Mouse (Mus musculus): ENCODE data around the gene Grin3a.

The Grin3a gene

DNA sequence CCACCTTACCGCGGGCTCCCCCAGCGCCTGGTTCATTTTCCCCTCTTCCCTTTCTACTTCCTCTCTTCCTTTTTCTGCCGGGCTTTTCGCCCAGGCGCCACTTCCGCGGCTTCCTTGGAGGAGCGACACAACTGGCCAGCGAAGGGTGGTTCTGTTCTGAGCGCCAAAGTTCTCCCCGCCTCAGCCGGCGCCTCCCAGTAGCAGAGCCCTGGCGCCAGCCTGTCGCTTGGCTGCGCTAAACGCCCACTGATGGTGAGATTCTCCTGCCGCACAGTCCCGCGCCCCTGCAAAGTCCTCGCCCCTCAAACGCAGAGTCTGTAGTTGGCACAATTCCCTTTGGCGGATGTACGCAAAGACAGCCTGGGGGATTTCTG, at the start of gene Grin3a:
TSS of gene Grin3a (minus strand) at position 133 of the 374 bp plus-strand sequence.
- DNase-seq = no peak

- no peak for DNase-seq
Measured at GRCm38 (mm10) chr4:49891835-49892301, 46.3 kb upstream of the Grin3a start.

GRCm38 (mm10) chr4:49877084-49877483, 31.5 kb upstream of the Grin3a start:
- DNase-seq = no peak

DNA sequence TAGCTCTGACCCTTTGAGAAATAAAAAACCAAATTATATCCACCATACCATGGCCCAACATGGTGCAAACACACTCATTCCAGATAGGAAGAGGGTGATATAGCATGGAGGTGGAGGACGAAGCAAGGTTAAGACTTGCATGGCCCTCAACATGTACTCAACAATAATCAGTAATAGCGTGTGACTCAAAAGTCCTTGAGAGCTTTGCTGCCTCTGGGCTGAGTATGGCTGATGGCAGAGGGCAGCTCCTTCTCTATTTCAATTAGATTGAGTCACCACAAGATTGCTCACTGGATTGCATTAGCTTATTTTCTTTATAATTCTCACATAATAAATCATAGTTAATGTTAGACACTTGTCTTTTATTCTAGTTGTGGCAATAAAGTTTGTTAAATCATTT, 15.1 kb upstream of the Grin3a start:
- no peak for DNase-seq

DNA sequence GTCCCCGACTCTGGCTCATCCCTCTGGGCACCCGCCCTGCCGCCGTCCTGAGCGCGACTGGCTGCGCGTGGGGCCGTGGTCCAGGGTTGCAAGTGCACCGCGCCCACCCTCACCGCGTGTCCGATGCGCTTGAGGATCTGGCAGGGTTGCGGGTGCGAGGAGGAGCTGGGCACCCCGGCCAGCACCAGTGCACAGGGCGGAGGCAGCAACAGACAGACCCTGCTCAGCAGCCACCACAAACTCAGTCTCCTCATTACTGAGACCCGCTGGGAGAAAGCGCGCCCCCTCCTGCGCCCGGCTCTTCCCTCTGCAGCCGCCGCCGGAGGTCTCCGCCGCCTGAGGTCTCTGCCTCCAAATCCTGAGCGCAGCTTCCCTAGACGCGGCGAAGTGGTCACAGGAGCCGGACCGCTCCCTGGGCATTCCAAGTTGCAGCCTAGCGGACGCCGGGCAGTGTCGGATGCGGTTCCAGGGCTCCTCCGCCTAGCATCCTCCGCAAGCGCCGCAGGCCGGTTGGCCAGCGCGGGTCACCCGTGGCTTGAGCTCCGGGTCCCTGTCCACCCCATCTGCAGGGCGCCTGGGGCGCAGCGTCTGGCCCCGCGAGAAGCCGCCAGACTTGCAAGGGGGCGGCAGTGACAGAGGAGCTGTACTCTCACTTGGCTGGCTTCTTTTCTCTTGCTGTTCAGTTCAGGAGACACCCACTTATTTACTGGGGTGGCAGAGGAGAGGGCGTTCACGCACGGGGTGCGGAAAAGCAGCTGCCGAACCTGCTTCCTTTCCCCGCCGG, 524 bp downstream of the Grin3a start:
- DNase-seq = no peak

DNA sequence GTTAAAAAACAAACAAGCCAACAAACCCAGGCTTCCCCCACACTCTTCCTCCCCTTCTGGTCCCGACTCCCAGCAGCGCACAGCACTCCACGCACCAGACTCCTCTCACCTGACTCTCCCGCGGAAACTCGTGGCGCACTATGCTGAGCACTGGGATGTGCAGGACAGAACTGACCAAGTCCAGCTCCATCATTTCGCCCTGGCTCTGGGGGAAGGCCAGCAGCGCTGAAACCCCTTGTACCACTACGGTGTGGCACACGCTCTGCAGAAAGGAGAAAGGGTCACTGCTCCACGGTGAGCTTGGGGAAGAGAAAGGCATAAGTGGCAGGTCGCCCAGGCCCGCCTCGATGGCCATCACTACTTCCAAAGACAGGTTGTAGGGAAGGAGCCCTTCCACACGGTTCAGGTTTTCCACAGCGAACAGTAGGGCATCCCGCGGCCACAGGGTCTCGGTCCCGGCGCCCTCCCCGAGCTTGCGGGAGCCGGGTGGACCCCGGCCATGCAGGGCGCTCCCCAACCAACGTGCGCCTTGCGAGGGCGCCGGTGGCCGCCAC, 1.2 kb downstream of the Grin3a start:
- no peak for DNase-seq

GRCm38 (mm10) chr4:49843787-49844186, 1.8 kb downstream of the Grin3a start:
- no peak for DNase-seq

- DNase-seq = no peak
Measured at GRCm38 (mm10) chr4:49832035-49832434, 13.5 kb downstream of the Grin3a start.

DNA sequence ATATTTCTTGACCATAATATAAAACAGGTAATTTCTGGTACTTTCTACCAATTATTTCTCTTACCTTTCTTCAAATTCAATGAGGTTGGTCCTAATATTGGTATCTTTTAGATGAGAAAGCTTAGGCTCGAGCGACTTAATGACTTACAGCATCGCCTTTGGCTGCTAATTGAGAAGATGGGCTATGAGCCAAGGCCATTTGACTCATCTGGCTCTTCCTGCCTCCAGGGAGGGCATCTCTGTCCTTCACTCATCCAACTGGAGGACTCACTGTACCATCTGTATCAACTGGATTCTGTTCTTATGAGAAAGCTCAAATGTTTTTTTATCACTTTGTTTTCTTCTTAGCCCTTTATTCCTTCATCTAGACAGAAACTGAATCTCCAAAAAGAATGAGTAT, 31.7 kb downstream of the Grin3a start:
- no peak for DNase-seq

- DNase-seq = no peak
Measured at GRCm38 (mm10) chr4:49806791-49807190, 38.8 kb downstream of the Grin3a start.

DNA sequence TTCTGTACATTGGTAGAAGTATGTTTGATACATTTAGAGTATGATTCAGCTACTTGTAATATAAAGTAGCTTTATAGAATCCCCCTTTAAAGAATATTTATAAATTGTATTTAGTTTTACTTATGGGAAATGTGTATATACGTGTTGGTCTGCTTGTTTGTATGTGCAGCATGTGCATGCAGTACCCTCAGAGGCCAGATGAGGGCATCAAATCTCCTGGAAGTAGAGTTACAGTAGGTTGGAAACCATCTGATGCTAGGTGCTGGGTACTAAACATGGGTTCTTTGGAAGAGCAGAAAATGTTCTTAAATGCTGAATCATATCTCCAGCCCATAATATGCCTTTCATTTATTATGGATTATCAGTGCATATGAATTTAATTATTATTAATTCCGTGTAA, 46.2 kb downstream of the Grin3a start:
- no peak for DNase-seq

DNA sequence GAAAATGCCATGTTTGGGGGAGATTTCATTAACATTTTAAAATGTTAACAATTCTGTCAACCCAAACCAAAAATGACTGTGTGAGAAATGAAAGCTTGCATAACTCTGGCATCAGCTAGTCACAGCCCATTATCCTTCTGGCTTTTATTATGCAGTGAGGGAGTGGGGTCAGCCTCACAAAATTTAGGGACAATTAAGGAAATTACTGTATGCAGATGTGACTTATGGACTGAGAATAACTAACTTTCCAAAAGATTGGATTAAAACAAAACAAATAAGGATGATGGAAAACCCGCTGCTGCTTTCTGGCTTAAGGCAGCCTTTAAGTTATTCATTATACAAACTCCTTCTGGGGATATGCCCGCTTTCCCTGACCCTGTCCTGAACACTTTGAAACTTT, 56.6 kb downstream of the Grin3a start:
- DNase-seq = no peak

DNA sequence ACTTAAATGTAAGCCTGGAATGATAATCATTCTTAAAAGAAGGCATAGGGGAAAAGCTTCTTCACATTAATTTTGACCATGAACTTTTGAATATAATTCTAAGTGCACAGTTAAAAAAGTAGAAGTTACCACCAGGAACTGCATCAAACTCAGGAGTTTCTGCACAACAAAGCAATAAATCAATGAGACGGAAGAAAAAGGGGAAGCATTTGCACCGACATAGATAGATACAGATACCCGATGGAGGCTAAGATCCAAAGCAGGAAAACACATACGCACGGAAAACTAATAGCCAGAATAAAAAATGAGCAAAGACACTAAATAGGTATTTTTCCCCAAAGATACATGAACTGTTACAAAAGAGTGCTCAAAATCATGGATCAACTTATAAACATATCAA, 102.7 kb downstream of the Grin3a start:
- DNase-seq = no peak

DNA sequence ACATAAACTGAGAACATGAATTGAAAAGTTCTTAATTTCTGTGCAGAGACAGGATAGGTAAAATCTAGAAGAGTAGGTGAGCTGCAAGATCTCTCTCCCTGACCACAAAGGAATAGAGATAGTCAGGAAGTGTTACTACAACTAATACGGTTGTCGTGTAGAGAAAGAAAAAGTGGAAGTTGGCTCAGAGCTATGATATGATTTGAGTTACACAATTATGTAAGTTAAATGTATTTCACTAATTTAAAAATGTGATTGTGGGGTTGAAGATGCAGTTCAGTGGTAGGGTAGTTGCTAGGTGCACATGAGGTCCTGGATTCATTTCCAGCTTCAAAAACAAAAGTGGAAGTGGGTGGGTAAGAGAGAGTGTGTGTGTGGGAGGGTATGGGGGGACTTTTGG, 103.6 kb downstream of the Grin3a start:
- no peak for DNase-seq

- DNase-seq = no peak
Measured at GRCm38 (mm10) chr4:49740796-49741766, 104.5 kb downstream of the Grin3a start.

- no peak for DNase-seq
Measured at GRCm38 (mm10) chr4:49739561-49739960, 106.0 kb downstream of the Grin3a start.

DNA sequence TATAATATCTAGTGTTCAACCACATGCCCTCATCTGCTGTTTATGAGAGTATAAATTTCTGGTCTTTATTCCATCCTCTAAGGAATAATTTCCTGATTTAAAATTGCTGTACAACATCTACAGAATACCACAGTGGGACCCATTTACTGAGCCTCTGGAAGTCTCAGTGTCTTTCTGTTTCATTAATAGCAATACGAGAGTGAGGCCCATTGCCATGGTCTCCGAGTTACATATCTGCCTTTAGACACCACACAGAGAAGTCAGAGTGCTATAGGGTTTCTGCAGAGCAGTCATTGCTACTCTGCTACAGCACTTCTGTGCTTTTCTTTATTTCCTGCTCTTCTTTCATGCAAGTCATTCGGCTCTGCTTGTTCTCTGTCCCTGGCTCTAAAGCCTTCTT, 116.2 kb downstream of the Grin3a start:
- DNase-seq = no peak

- DNase-seq = no peak
Measured at GRCm38 (mm10) chr4:49723908-49724307, 121.6 kb downstream of the Grin3a start.

DNA sequence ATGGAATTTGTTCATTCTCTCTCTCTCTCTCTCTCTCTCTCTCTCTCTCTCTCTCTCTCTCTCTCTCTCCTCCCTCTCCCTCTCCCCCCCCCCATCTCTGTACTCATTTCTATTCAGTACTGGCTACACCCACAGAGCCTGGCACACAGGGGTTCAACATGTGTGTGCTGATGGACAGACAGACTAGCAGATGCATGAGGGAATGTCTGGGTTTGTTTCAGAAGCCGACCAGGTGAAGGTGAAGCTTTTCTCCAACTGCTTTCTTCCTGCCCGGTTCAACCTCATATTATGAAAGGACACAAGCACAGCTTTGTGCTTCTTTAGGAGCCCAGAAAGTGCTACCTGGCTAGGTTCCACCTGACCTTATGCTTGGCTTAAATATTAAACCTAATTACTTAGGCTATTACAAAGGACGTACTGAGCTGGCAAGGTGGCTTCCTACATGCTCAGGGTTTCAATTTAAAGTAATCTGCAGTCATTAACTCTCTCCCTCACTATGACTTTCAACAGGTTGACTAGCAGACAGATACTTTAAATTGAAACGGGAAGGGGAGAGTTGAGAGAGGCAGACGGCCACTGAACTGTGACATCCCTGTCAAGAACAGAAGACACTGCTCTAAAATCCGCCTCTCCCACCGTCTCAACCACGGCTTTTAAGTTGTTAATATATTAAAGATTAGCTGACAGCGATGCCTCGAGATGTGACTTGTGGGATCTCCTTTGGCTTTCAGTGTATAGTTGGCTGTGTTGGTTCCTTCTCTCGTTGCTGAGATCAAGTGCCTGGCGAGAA, 153.9 kb downstream of the Grin3a start:
- DNase-seq = no peak

- no peak for DNase-seq
Measured at GRCm38 (mm10) chr4:49688594-49689288, 156.8 kb downstream of the Grin3a start.

- no peak for DNase-seq
Measured at GRCm38 (mm10) chr4:49681812-49682211, 163.7 kb downstream of the Grin3a start, which contains the start of gene Ppp3r2. Ppp3r2 (minus strand) TSS chr4:49682024.

All from thymus, adult 18-20 months (tissue).